In genomic region chr3:95056275-95056674, GRCm38 (mm10) we compare ENCODE assay signal across 10 mouse cellular contexts. TPM values are rescaled to one million over a fixed set of nuclear protein-coding genes. Genes with fewer than 3 reads are reported as not detected.
A peak's percentile ranks its signal among the peaks of the same experiment; 100 is the strongest.
DNase-seq lines count a peak whose midpoint lies in the region; ATAC-seq and TF ChIP-seq lines count a peak whose summit lies in the region.
"Had no signal": no experiment of that assay in that cellular context is flagged by ENCODE, and none has a peak within 500 bp of the region (broad histone marks: within the 10 kb centered on the region; RNA-seq: fewer than 3 reads in every experiment).

No protein-coding gene starts in this region.

- peak; percentile 51 for DNase-seq in adrenal gland, postnatal 14 days
- no peak for DNase-seq in adrenal gland, adult 2 months
- DNase-seq in lung, embryonic 14.5 days: peak; percentile 90
- no peak for DNase-seq in lung, adult 18-20 months
- peak; percentile 16 to 30 for DNase-seq in spleen, postnatal 14 days (ENCODE audit: low spot score in 2 of 2)
- DNase-seq in left cerebral cortex, postnatal 36 days (ENCODE audit: low spot score in 2 of 2): no peak
- DNase-seq in embryo, embryonic 11 days: no peak

- WGBS in lung, embryonic 14.5 days: 54% methylated on average over 7 of the region's 7 CpGs
- WGBS in intestine, embryonic 16.5 days: 71% methylated on average over 7 of the region's 7 CpGs

- no peak overlapping the region for H3K4me2 ChIP-seq in lung, embryonic 14.5 days
- H3K4me2 ChIP-seq in intestine, embryonic 16.5 days (ENCODE audit: low read depth, low read length): no peak overlapping the region

- ATAC-seq in lung, embryonic 14.5 days (ENCODE audit: insufficient read depth): peak; percentile 71
- ATAC-seq in intestine, embryonic 16.5 days: no peak
- ATAC-seq: hindbrain, embryonic 16.5 days had no signal

- H3K9me3 ChIP-seq in lung, embryonic 14.5 days (ENCODE audit: low read depth, low read length): no peaks in the 10 kb centered on the region
- H3K9me3 ChIP-seq in intestine, embryonic 16.5 days (ENCODE audit: control insufficient read depth, low read length): no peaks in the 10 kb centered on the region

- peaks cover 31% of the 10 kb centered on the region for H3K36me3 ChIP-seq in lung, embryonic 14.5 days (ENCODE audit: insufficient read depth)
- H3K36me3 ChIP-seq in intestine, embryonic 16.5 days (ENCODE audit: control insufficient read depth, insufficient read depth, low read length): peaks cover 5% of the 10 kb centered on the region; the same call in 1 of the 2 replicates

- H3K4me3 ChIP-seq in lung, embryonic 14.5 days (ENCODE audit: low read depth, low read length): no peak overlapping the region
- no peak overlapping the region for H3K4me3 ChIP-seq in intestine, embryonic 16.5 days (ENCODE audit: low read length)

- no peak for TF ChIP-seq CTCF in lung, embryonic 14.5 days (IDR thresholded peaks at IDR 0.05; ENCODE audit: low read depth)

- H3K4me1 ChIP-seq in lung, embryonic 14.5 days (ENCODE audit: insufficient read depth): no peaks in the 10 kb centered on the region
- H3K4me1 ChIP-seq in intestine, embryonic 16.5 days (ENCODE audit: control insufficient read depth, insufficient read depth, low read length): peaks cover 13% of the 10 kb centered on the region

- no peak overlapping the region for H3K9ac ChIP-seq in lung, embryonic 14.5 days
- H3K9ac ChIP-seq in intestine, embryonic 16.5 days (ENCODE audit: low read depth, low read length): no peak overlapping the region

- no peaks in the 10 kb centered on the region for H3K27me3 ChIP-seq in lung, embryonic 14.5 days (ENCODE audit: insufficient read depth, low read length)
- H3K27me3 ChIP-seq in intestine, embryonic 16.5 days (replicated peaks; ENCODE audit: control insufficient read depth, insufficient read depth, low read length): no peaks in the 10 kb centered on the region

- intact Hi-C loops in left cerebral cortex, postnatal 36 days (cut with DNase I): loop anchor here (5.0 kb wide), 1 partner anchor 51 kb away; the partner anchor contains the start of gene Pip5k1a

- no peak overlapping the region for H3K27ac ChIP-seq in lung, embryonic 14.5 days (ENCODE audit: low read depth)
- 0 out of 2 replicates have a peak overlapping the region, but pooled peaks have one; percentile 11 for H3K27ac ChIP-seq in intestine, embryonic 16.5 days (ENCODE audit: low read length)
- H3K27ac ChIP-seq: macrophage had no signal

RNA-seq across cellular contexts. Expression of gene Psmd4, which starts 13.9 kb away (rescaled TPM):
- total RNA-seq in adrenal gland, postnatal 14 days (2021): 218 and 243 TPM in 2 replicates
- 100 to 1,000 TPM; 312 to 335 TPM for total RNA-seq in adrenal gland, adult 2 months (2021)
- polyA plus RNA-seq in adrenal gland, adult 2 months (2012; rRNA removed): 105 and 114 TPM in 2 replicates
- polyA plus RNA-seq in lung, embryonic 14.5 days (2014; fragmentation: Nextera tagmentation; extraction: Ambion mirVana): 236 and 250 TPM in 2 replicates
- 196 and 226 TPM in 2 replicates for polyA plus RNA-seq in intestine, embryonic 16.5 days (2015; fragmentation: Nextera tagmentation; extraction: Ambion mirVana)
- 100 to 1,000 TPM; 143 to 149 TPM for total RNA-seq in left cerebral cortex, postnatal 36 days (2021)

RNA-seq across cellular contexts. Expression of gene Zfp687, which starts 41.0 kb away (rescaled TPM):
- 30.9 and 33.2 TPM in 2 replicates for total RNA-seq in adrenal gland, postnatal 14 days (2021)
- 10 to 100 TPM; 26.3 to 29.5 TPM for total RNA-seq in adrenal gland, adult 2 months (2021)
- 27.9 and 32.0 TPM in 2 replicates for polyA plus RNA-seq in adrenal gland, adult 2 months (2012; rRNA removed)
- polyA plus RNA-seq in lung, embryonic 14.5 days (2014; fragmentation: Nextera tagmentation; extraction: Ambion mirVana): 28.1 and 31.7 TPM in 2 replicates
- 16.9 and 17.6 TPM in 2 replicates for polyA plus RNA-seq in intestine, embryonic 16.5 days (2015; fragmentation: Nextera tagmentation; extraction: Ambion mirVana)
- 10 to 100 TPM; 24.0 to 26.1 TPM for total RNA-seq in left cerebral cortex, postnatal 36 days (2021)

RNA-seq across cellular contexts. Expression of gene Pip5k1a, which starts 50.5 kb away (rescaled TPM):
- total RNA-seq in adrenal gland, postnatal 14 days (2021): 42.9 and 43.8 TPM in 2 replicates
- 10 to 100 TPM; 40.8 to 49.9 TPM for total RNA-seq in adrenal gland, adult 2 months (2021)
- polyA plus RNA-seq in adrenal gland, adult 2 months (2012; rRNA removed): 16.4 and 18.7 TPM in 2 replicates
- polyA plus RNA-seq in lung, embryonic 14.5 days (2014; fragmentation: Nextera tagmentation; extraction: Ambion mirVana): 12.2 and 13.6 TPM in 2 replicates
- 14.5 and 15.5 TPM in 2 replicates for polyA plus RNA-seq in intestine, embryonic 16.5 days (2015; fragmentation: Nextera tagmentation; extraction: Ambion mirVana)
- 10 to 100 TPM; 51.7 to 56.3 TPM for total RNA-seq in left cerebral cortex, postnatal 36 days (2021)

RNA-seq across cellular contexts. Expression of gene Vps72, which starts 54.5 kb away (rescaled TPM):
- total RNA-seq in adrenal gland, postnatal 14 days (2021): 56.6 and 62.8 TPM in 2 replicates
- total RNA-seq in adrenal gland, adult 2 months (2021): 10 to 100 TPM; 52.4 to 64.0 TPM
- polyA plus RNA-seq in adrenal gland, adult 2 months (2012; rRNA removed): 82.4 and 83.0 TPM in 2 replicates
- 167 and 170 TPM in 2 replicates for polyA plus RNA-seq in lung, embryonic 14.5 days (2014; fragmentation: Nextera tagmentation; extraction: Ambion mirVana)
- 110 and 120 TPM in 2 replicates for polyA plus RNA-seq in intestine, embryonic 16.5 days (2015; fragmentation: Nextera tagmentation; extraction: Ambion mirVana)
- 10 to 100 TPM; 39.7 to 46.7 TPM for total RNA-seq in left cerebral cortex, postnatal 36 days (2021)

Comparison
In these comparisons a context has a peak if more than half of its experiments do, and no peak if none do; other contexts are left out.
1. DNase-seq: peak in adrenal gland, postnatal 14 days (single experiment), lung, embryonic 14.5 days (single experiment) and spleen, postnatal 14 days (2 of 2); none in adrenal gland, adult 2 months (single experiment), lung, adult 18-20 months (0 of 2), left cerebral cortex, postnatal 36 days (0 of 2) and embryo, embryonic 11 days (single experiment).